Mouse (Mus musculus): ENCODE data around the gene Nthl1. TPM values are rescaled to one million over a fixed set of nuclear protein-coding genes. Genes with fewer than 3 reads are reported as not detected.

The Nthl1 gene
- polyA plus RNA-seq (2015; fragmentation: Nextera tagmentation; extraction: Ambion mirVana) = 8.2 and 8.8 TPM in 2 replicates

DNA sequence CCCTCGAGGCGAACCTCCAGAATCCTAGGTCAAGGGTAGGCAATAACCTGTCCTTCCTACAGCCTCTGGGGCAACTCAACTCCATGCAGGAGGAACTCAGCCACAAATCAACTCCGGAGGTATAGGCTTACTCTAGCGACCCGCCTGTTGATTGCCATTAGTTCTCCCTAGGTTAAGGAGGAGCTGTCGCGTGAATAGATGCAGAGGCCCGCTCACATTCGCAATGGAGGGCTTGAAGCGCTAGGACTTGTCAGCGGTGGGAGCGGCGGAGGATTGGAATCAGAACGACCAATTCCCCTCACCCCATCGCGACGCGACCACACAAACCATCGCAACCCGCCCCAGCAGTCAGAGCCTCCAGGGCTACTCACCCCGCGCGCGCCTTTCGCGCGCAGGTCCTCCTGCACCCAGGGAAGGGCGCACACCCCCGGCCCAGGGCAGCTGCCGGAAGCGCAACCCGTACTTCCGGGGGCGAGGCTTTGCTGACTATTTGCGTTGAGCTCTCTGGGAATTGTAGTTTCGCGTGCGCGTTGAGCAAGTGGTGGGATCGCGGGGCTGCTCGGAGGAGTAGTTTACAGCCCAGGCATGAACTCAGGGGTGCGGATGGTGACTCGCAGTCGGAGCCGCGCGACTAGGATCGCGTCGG, at the start of gene Nthl1, which contains the start of gene Tsc2:
Nthl1 (plus strand) TSS at position 514 of the 646 bp plus-strand sequence.
Tsc2 (minus strand) TSS at position 464 of the 646 bp plus-strand sequence.
- Histone ChIP-seq H3K27ac (peak within 1 kb of the TSS; percentile 76), H3K27me3 (no peaks in the 10 kb centered on the region), H3K36me3 (peaks cover 35% of the 10 kb centered on the region), H3K4me1 (replicated peaks) (peaks cover 26% of the 10 kb centered on the region), H3K4me3 (peak within 1 kb of the TSS; percentile 68), H3K4me2 (peak within 1 kb of the TSS; percentile 89), H3K9me3 (no peaks in the 10 kb centered on the region), H3K9ac (peak within 1 kb of the TSS; percentile 75)
- peak; percentile 88 for ATAC-seq (ENCODE audit: low FRiP score)
- WGBS = 2% methylated on average over 51 of the region's 51 CpGs

DNA sequence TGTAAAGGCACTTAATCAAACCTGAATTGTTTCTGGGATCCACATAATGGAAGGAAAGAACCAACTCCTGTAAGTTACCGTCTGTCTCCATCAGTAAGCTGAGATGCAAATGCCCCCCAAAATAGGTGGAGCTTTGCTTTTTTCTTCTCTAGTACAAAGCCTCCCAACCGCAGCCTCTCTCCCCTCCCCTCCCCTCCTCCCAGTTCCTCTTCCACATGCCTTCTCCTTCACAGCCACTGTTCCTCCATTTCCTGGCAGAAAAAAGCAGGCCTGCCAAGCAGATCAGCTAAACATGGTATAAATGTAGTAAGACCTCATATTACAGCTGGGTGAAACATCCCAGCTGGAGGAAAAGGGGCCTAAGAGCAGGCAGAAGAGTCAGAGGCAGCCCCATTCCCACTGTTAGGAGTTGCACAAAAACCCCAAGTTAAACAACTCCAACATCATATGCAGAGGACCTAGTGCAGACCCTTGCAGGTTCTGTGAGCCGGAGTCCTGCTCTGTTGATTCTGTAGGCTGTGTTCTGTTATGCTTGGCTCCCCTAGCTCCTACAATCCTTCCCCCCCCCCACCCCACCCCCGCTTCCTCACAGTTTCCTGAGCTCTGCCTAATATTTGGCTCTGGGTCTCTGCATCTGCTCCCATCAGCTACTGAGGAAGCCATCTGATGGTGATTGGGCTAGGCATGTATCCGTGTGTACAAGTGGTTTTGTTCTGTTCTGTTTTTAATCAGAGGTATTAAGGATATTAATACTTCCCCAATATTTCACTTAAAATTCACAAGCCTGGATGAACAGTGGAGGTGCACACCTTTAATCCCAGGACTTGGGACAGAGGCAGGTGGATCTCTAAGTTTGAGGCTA, 48.6 kb upstream of the Nthl1 start:
- H3K9me3 ChIP-seq = no peaks in the 10 kb centered on the region
- peaks cover 91% of the 10 kb centered on the region for H3K36me3 ChIP-seq
- no peak overlapping the region for H3K4me2 ChIP-seq
- ATAC-seq (ENCODE audit: low FRiP score) = no peak
- H3K4me1 ChIP-seq (replicated peaks) = no peaks in the 10 kb centered on the region
- H3K27me3 ChIP-seq = no peaks in the 10 kb centered on the region
- no peak overlapping the region for H3K4me3 ChIP-seq
- WGBS = 67% methylated on average over 5 of the region's 5 CpGs
- no peak overlapping the region for H3K9ac ChIP-seq
- no peak overlapping the region for H3K27ac ChIP-seq

DNA sequence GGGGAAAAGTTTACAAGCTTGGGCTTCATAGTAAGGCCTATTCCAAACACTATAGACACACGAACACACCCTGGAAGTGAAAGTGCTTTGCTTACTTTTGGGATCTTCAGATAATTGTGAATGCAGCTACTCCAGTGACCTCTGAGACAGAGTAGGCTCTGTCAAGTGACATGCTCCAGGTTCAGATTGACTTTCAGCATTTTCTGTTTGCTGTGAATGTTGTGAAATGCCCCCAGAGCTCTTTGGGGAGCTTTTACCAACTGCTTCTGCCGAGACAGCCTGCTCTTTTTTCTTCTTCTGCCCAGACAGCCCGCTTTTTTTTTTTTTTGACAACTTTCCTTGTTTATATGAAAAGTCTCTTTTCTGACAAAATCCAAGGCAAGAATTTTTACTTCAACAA, 48.0 kb upstream of the Nthl1 start:
- no peak overlapping the region for H3K4me3 ChIP-seq
- peaks cover 89% of the 10 kb centered on the region for H3K36me3 ChIP-seq
- H3K4me2 ChIP-seq = no peak overlapping the region
- H3K27ac ChIP-seq = no peak overlapping the region
- no peak for ATAC-seq (ENCODE audit: low FRiP score)
- H3K9ac ChIP-seq = no peak overlapping the region
- 91% methylated on average over 3 of the region's 3 CpGs for WGBS
- no peaks in the 10 kb centered on the region for H3K27me3 ChIP-seq
- no peaks in the 10 kb centered on the region for H3K9me3 ChIP-seq
- H3K4me1 ChIP-seq (replicated peaks) = no peaks in the 10 kb centered on the region

DNA sequence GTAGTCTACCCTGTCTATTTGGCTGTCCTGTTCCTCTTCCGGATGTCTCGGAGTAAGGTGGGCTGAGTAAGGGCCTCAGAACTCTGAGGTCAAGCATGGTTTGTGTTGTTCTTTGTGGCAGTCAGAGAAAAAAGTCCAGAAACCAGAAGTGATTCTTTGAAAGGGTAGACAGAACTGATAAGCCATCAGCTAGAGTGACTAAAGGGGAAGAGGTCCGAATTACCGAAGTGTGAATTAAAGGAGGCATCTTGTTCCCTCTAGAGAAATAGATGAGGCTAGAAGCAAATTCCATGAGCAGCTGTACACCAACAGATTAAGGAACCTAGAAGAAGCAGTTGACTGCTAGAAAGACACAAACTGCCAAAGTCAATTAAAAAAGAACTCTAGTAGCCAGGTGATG, 45.9 kb upstream of the Nthl1 start:
- Histone ChIP-seq H3K36me3 (peaks cover 87% of the 10 kb centered on the region), H3K9ac (no peak overlapping the region), H3K27me3 (no peaks in the 10 kb centered on the region), H3K4me3 (no peak overlapping the region), H3K9me3 (no peaks in the 10 kb centered on the region), H3K27ac (no peak overlapping the region), H3K4me2 (no peak overlapping the region), H3K4me1 (replicated peaks) (no peaks in the 10 kb centered on the region)
- ATAC-seq (ENCODE audit: low FRiP score) = no peak
- WGBS = 95% methylated on average over 4 of the region's 4 CpGs

DNA sequence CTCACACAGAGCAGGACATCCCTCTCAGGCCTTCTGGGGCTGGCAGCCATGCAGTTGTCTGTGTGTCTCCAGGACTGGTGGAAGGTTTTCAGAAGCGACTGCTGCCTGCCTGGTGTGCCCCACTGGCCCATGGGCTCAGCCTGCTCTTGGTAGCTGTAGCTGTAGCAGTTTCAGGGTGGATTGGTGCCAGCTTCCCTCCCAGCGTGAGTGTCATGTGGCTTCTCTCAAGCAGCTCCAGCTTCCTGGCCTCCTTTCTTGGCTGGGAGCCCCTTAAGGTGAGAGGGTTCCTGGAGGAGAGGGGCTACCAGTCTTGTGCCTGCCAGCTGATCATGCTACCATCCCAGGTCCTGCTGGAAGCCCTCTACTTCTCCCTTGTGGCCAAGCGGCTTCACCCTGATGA, 41.5 kb upstream of the Nthl1 start:
- Histone ChIP-seq H3K4me1 (replicated peaks) (no peaks in the 10 kb centered on the region), H3K9me3 (no peaks in the 10 kb centered on the region), H3K27ac (no peak overlapping the region), H3K4me2 (no peak overlapping the region), H3K36me3 (peaks cover 92% of the 10 kb centered on the region), H3K9ac (no peak overlapping the region), H3K27me3 (no peaks in the 10 kb centered on the region), H3K4me3 (no peak overlapping the region)
- 90% methylated on average over 3 of the region's 3 CpGs for WGBS
- ATAC-seq (ENCODE audit: low FRiP score) = no peak

DNA sequence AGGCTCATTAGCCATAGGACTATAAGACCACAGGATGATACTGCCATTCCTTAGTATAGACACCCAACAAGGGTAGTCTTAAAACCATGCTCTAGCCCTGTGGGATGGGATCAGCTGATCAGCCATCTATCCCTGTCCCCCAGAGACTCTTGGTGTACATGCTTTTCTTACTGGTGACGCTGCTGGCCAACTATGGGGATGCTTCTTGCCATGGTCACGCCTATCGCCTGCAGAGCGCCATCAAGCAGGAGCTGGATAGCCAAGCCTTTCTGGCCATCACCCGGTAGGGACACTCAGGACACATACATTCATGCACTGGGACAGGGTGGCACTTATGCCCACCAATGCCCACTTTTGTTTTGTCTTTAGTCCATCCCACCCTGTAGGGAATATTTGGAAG, 40.8 kb upstream of the Nthl1 start:
- Histone ChIP-seq H3K9ac (no peak overlapping the region), H3K4me3 (no peak overlapping the region), H3K27me3 (no peaks in the 10 kb centered on the region), H3K4me1 (replicated peaks) (no peaks in the 10 kb centered on the region), H3K36me3 (peaks cover 92% of the 10 kb centered on the region), H3K27ac (no peak overlapping the region), H3K4me2 (no peak overlapping the region), H3K9me3 (no peaks in the 10 kb centered on the region)
- 97% methylated on average over 5 of the region's 5 CpGs for WGBS
- no peak for ATAC-seq (ENCODE audit: low FRiP score)

DNA sequence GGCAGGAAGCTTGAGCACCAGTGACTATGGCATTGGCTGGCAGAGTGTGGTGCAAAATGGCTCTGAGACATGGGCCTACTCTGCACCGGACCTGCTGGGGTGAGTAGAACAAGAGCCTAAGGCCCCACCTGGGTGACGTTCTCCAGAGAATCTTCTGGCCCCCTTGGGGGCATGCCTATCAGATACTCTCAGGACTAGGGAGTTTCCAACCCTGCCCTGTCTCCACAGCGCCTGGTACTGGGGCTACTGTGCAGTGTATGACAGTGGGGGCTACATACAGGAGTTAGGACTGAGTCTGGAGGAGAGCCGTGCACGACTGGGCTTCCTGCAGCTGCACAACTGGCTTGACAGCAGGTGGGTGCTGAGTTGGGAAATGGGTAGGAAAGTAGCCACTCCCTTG, 39.2 kb upstream of the Nthl1 start:
- Histone ChIP-seq H3K4me1 (replicated peaks) (no peaks in the 10 kb centered on the region), H3K9ac (no peak overlapping the region), H3K4me3 (no peak overlapping the region), H3K27me3 (no peaks in the 10 kb centered on the region), H3K36me3 (peaks cover 93% of the 10 kb centered on the region), H3K27ac (no peak overlapping the region), H3K9me3 (no peaks in the 10 kb centered on the region), H3K4me2 (no peak overlapping the region)
- WGBS = 85% methylated on average over 5 of the region's 5 CpGs
- ATAC-seq (ENCODE audit: low FRiP score) = 0 out of 2 replicates have a peak, but pooled peaks have one; percentile 39

DNA sequence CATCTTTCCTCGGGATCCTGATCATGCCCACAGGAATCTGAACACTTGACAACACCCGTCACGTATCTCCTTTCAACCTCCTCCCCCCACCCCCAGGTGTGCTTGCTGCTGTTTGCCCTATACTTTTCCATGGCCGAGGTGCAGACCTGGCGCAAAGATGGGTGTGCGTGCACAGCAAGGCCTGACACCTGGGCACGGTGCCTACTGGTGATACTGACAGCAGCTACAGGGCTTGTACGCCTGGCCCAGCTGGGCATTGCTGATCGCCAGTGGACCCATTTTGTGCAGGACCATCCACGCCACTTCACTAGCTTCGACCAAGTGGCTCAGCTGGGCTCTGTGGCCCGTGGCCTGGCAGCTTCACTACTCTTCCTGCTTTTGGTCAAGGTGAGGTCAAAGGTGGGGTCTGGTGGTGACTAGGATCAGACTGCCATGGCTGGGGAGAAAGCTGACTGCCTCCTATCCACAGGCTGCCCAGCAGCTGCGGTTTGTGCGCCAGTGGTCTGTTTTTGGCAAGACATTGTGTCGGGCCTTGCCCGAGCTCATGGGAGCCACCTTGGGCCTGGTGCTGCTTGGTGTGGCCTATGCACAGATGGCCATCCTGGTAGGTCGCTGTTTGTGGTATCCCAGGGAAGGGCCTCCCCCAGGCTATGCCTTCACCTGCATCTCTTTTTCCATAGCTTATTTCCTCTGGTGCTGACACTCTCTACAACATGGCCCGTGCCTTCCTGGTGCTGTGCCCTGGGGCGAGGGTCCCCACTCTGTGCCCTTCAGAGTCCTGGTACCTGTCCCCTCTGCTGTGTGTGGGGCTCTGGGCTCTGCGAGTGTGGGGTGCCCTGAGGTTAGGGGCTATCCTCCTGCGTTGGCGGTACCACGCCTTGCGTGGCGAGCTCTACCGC, 38.2 kb upstream of the Nthl1 start:
- Histone ChIP-seq H3K27me3 (no peaks in the 10 kb centered on the region), H3K4me2 (no peak overlapping the region), H3K4me3 (no peak overlapping the region), H3K4me1 (replicated peaks) (no peaks in the 10 kb centered on the region), H3K27ac (peak overlapping the region; percentile 18; the same call in 1 of the 2 replicates), H3K36me3 (peaks cover 98% of the 10 kb centered on the region), H3K9ac (no peak overlapping the region), H3K9me3 (no peaks in the 10 kb centered on the region)
- no peak for ATAC-seq (ENCODE audit: low FRiP score)
- WGBS = 92% methylated on average over 26 of the region's 26 CpGs

DNA sequence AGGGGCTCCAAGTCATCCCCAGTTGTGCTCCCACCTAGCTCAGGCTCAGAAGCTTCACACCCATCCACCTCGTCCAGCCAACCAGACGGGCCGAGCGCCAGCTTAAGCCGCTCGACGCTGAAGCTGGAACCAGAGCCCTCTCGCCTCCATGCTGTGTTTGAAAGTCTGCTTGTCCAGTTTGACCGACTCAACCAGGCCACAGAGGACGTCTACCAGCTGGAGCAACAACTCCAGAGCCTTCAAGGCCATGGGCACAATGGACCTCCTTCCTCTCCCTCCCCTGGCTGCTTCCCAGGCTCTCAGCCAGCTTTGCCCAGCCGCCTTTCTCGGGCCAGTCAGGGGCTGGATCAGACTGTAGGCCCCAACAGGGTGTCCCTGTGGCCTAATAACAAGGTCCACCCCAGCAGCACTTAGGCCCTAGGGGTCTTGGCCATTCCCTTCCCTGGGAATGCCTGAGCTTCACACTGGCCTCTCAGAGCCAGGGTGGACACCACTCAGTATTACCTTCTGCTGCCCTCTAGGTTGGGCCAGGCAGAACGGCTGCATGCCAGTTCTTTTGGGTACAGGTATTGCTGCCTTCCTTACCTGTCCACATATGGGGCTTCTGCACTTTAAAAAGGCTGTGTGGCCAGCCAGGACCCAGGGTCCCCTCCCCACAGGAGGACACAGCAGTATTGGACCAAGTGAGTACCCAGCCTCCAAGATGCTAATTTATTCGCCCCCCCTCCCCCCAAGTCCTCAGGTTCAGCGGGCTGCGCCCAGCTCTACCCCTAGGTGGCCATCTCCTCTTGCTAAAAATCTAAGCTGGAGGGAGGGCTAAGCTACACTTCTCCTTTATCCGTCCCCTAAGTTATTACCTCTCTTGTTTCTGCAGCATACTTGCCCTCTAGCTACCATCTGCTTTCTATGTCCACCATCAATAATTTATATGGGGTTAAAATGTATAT, 37.1 kb upstream of the Nthl1 start:
- Histone ChIP-seq H3K4me3 (no peak overlapping the region), H3K9me3 (no peaks in the 10 kb centered on the region), H3K27ac (no peak overlapping the region), H3K4me2 (no peak overlapping the region), H3K36me3 (peaks cover 100% of the 10 kb centered on the region), H3K9ac (peak overlapping the region; percentile 29; the same call in 1 of the 2 replicates), H3K27me3 (no peaks in the 10 kb centered on the region), H3K4me1 (replicated peaks) (no peaks in the 10 kb centered on the region)
- WGBS = 81% methylated on average over 17 of the region's 17 CpGs
- ATAC-seq (ENCODE audit: low FRiP score) = no peak

DNA sequence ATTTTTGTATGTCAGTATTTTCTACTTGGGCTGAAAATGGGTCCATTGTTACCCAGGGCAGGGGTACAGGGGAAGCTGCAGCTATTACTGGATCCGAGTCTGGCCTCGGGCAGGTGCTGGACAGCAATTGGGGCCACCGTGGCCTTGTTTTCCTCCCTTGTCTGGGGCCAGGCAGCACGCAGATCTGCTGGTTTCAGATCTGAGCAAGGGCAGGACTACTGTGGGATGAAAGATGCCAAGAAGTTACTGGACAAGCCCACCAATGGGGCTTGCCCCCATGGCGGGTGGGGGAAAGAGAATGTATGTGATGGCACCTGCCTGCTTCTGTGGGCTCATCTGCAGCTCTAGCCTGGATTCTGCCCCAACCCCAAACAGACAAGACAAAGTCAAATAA, 36.4 kb upstream of the Nthl1 start:
- H3K36me3 ChIP-seq = peaks cover 100% of the 10 kb centered on the region
- no peak for ATAC-seq (ENCODE audit: low FRiP score)
- 80% methylated on average over 5 of the region's 5 CpGs for WGBS
- H3K4me3 ChIP-seq = no peak overlapping the region
- H3K4me1 ChIP-seq (replicated peaks) = no peaks in the 10 kb centered on the region
- peak overlapping the region; percentile 29; the same call in 1 of the 2 replicates for H3K9ac ChIP-seq
- H3K27ac ChIP-seq = no peak overlapping the region
- no peaks in the 10 kb centered on the region for H3K27me3 ChIP-seq
- no peaks in the 10 kb centered on the region for H3K9me3 ChIP-seq
- no peak overlapping the region for H3K4me2 ChIP-seq

DNA sequence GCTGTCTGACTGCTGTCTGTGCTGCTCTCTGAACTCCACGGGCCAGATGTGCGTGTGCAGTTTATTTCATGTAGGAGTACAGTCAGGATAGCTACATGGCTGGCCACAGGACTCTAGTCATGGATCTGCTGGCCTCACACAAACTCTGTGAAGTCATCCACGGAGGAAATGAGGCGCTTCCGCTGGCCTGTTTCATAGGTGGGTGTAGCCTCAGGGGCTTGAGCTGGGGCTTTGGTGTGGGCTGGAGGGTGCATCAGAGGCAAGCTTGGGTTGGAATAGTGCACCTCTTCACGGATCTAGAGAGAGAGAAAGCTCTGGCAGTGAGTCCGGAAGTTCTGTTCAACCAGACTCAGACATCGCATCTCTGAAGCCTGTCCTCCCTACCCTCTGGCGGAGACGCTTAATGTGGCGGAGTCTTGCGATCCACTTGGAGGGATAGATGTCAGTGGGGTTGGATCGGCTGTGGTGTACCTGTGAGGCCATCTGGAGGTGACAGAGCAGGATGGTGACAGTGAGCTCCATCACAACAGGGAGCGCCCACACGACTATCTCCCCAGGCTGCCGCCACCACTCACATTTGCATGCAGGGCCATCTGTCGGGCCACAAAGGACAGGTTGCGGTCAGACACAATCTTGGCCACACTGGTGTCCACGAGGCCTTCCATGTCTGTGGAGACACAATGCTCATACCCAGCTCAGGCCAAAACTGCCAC, 35.9 kb upstream of the Nthl1 start:
- Histone ChIP-seq H3K27ac (no peak overlapping the region), H3K4me1 (replicated peaks) (no peaks in the 10 kb centered on the region), H3K9me3 (no peaks in the 10 kb centered on the region), H3K9ac (no peak overlapping the region), H3K4me3 (no peak overlapping the region), H3K27me3 (no peaks in the 10 kb centered on the region), H3K4me2 (no peak overlapping the region), H3K36me3 (peaks cover 100% of the 10 kb centered on the region)
- 92% methylated on average over 19 of the region's 19 CpGs for WGBS
- ATAC-seq (ENCODE audit: low FRiP score) = no peak

Data from hindbrain, embryonic 13.5 days (tissue).